Mouse (Mus musculus): ENCODE data around the gene Dglucy. TPM values are rescaled to one million over a fixed set of nuclear protein-coding genes. Genes with fewer than 3 reads are reported as not detected.
A peak's percentile ranks its signal among the peaks of the same experiment; 100 is the strongest.

The Dglucy gene
- polyA plus RNA-seq, 1 experiment: 18.9 TPM

- Histone ChIP-seq H3K4me1 (ENCODE audit: control insufficient read depth, insufficient read depth, insufficient read length, low read length) (peaks cover 2% of the 10 kb centered on the region; the same call in 1 of the 2 replicates), H3K4me3 (ENCODE audit: insufficient read depth, low read depth, low read length) (no peak overlapping the region)
Measured at GRCm38 (mm10) chr12:100843171-100843570, 64.3 kb downstream of the Dglucy start.

GRCm38 (mm10) chr12:100844546-100844945, 65.7 kb downstream of the Dglucy start:
- Histone ChIP-seq H3K4me1 (ENCODE audit: control insufficient read depth, insufficient read depth, insufficient read length, low read length) (0 out of 2 replicates have a peak, but pooled peaks cover 2% of the 10 kb centered on the region), H3K27ac (replicated peaks; ENCODE audit: low read depth, low read length) (no peak overlapping the region)

More at GRCm38 (mm10) chr12:100843171-100843570, 64.3 kb downstream of the Dglucy start:
- no peak overlapping the region for H3K27ac ChIP-seq (replicated peaks; ENCODE audit: low read depth, low read length)

DNA sequence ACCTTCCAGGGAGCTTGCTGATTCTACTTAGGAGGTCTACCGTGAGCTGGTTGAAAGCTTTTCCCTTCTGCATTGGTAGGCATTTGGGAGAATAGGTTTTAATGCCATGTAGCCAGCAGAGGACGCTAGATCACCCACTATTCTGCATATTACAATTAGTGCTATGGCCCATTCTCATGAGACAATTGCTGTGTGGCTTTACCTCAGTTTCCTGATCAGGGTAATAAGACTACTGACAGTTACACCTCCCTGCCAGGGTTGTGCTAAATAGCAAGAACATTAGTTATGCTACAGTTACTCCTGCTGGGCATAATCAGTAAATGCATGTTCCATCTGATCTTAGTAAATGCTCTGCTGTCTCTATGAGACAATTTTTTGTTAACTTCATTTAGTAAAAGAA, 67.0 kb downstream of the Dglucy start:
- Histone ChIP-seq H3K27ac (replicated peaks; ENCODE audit: low read depth, low read length) (no peak overlapping the region), H3K4me3 (ENCODE audit: insufficient read depth, low read depth, low read length) (no peak overlapping the region), H3K4me1 (ENCODE audit: control insufficient read depth, insufficient read depth, insufficient read length, low read length) (no peaks in the 10 kb centered on the region)

More at GRCm38 (mm10) chr12:100844546-100844945, 65.7 kb downstream of the Dglucy start:
- H3K4me3 ChIP-seq (ENCODE audit: insufficient read depth, low read depth, low read length): no peak overlapping the region

DNA sequence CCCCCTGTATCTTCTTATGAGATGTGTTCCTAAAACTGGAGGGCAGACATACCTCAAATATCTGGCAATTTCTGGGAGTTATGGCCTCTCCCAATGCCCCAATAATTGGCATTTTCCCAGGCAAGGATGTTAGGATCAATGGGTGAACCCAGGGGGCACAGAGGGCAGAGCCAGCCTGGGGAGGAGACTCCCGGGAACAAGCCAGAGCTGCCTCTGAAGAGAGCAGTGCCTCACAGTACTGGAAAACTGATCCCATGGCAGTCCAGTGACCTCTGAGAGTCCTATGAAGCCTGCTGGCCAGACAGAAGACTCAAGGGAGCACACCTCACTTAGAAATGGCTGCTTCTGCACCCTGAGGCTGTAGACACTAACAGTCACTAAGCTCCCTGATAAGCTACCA, 67.7 kb downstream of the Dglucy start:
- Histone ChIP-seq H3K27ac (replicated peaks; ENCODE audit: low read depth, low read length) (no peak overlapping the region), H3K4me1 (ENCODE audit: control insufficient read depth, insufficient read depth, insufficient read length, low read length) (no peaks in the 10 kb centered on the region), H3K4me3 (ENCODE audit: insufficient read depth, low read depth, low read length) (no peak overlapping the region)

DNA sequence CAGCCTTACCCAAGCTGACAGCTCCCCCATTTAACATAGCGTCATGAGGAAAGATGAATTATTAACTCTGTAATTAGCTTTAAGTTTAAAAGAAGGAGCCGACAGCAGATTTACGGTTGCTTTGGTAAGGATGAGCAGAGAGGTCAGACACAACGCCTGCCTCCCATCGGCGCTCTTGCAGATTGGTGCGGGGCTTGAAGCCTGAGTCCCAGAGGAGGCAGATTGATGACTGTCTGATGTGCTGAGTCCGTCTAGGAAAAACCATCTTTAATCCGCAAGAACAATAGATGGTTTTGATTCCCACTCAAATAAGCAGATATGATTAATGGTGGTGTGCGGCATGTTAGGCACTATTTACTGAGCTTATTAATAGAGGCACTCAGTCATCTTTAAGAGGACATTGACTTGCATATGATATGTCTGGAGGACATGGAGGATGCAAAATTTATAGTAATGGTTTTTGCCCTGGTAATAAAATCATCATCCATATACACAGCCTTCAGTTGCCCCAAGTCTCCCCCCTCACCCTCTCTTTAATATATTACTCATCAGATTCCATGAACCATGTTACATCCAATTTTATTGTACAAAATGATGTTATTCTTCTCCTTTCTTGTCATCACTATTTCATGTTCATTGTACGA, 68.7 kb downstream of the Dglucy start:
- H3K4me1 ChIP-seq (ENCODE audit: control insufficient read depth, insufficient read depth, insufficient read length, low read length): no peaks in the 10 kb centered on the region
- no peak overlapping the region for H3K27ac ChIP-seq (replicated peaks; ENCODE audit: low read depth, low read length)
- H3K4me3 ChIP-seq (ENCODE audit: insufficient read depth, low read depth, low read length): no peak overlapping the region

- Histone ChIP-seq H3K4me1 (ENCODE audit: control insufficient read depth, insufficient read depth, insufficient read length, low read length) (no peaks in the 10 kb centered on the region), H3K27ac (replicated peaks; ENCODE audit: low read depth, low read length) (no peak overlapping the region), H3K4me3 (ENCODE audit: insufficient read depth, low read depth, low read length) (no peak overlapping the region)
Measured at GRCm38 (mm10) chr12:100849421-100850138, 70.7 kb downstream of the Dglucy start.

DNA sequence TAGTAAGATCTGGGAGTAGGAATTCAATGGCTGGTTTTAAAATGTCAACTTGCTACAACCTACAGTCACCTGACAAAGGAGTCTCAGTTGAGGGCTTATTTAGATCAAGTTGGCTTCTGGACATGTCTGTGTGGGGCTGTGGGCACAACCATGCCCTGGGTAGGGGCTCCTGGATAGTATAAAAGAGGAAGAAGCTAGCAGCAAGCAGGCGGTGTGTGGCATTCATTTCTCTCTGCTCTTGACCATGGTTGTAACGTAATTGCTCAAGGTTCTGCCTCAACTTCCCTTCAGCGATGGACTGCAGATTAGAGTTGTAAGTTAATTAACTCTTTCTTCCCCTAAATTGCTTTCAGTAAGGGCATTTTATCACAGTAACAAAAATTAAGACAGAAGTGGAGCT, 73.5 kb downstream of the Dglucy start:
- no peaks in the 10 kb centered on the region for H3K4me1 ChIP-seq (ENCODE audit: control insufficient read depth, insufficient read depth, insufficient read length, low read length)
- no peak overlapping the region for H3K27ac ChIP-seq (replicated peaks; ENCODE audit: low read depth, low read length)

DNA sequence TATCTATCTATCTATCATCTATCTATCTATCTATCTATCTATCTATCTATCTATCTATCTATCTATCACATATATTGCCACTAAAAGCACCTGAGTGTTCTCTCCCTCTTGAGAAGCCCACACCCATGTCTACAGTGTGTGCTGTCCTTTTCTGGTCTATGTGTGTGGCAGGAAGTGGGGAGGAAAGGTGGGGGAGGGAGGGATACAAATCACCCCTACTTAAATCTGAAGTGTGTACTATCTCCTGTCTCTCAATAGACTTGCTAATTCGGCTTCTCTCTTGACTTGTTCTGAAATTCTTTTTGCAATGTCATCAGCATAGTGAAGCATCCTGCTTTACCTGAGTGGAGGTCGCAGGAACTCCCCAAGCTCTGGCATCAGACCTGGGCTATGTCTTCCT, 77.5 kb downstream of the Dglucy start:
- Histone ChIP-seq H3K4me3 (ENCODE audit: insufficient read depth, low read depth, low read length) (no peak overlapping the region), H3K27ac (replicated peaks; ENCODE audit: low read depth, low read length) (no peak overlapping the region), H3K4me1 (ENCODE audit: control insufficient read depth, insufficient read depth, insufficient read length, low read length) (no peaks in the 10 kb centered on the region)

More for the DNA sequence above, 73.5 kb downstream of the Dglucy start:
- H3K4me3 ChIP-seq (ENCODE audit: insufficient read depth, low read depth, low read length): no peak overlapping the region

DNA sequence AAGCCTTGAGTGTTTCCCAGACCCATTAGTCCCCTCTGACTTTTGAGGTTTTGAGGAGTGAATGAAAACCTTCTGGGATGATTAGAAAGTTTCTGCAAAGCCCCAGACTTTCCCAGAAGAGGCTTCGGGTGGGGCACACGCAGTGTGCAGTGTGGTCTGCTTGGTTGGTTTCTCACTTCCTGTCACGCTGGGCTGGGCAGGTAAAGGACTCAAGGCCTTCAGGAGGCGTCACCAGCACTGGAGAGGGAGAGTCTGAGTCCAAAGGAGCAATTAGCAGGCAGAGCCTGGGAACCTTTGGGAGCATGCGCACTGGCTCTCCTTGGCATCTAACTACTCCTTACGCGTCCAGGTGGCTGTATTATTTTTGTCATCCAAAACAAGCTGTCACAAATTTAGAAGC, 78.9 kb downstream of the Dglucy start:
- Histone ChIP-seq H3K27ac (replicated peaks; ENCODE audit: low read depth, low read length) (no peak overlapping the region), H3K4me1 (ENCODE audit: control insufficient read depth, insufficient read depth, insufficient read length, low read length) (no peaks in the 10 kb centered on the region), H3K4me3 (ENCODE audit: insufficient read depth, low read depth, low read length) (no peak overlapping the region)

DNA sequence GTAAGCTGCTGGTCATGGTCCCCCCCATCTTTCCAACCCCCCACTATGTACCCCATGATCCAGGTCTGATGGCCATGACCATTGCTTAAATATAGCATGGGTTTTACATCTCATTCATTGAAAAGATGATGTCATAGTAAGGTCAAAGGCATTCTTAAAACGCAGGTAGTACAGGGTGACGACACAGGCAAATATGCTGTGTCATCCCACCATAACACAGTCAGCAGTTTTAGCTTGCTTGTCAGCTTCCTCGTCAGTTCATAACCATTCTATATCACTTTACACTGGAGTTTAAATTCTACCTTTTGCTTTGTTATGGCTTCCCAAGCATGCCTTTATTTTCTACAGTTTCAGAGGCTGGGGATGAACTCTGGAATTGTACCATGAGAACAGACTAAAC, 83.4 kb downstream of the Dglucy start:
- no peaks in the 10 kb centered on the region; the same call in 1 of the 2 replicates for H3K4me1 ChIP-seq (ENCODE audit: control insufficient read depth, insufficient read depth, insufficient read length, low read length)
- H3K27ac ChIP-seq (replicated peaks; ENCODE audit: low read depth, low read length): no peak overlapping the region
- H3K4me3 ChIP-seq (ENCODE audit: insufficient read depth, low read depth, low read length): no peak overlapping the region

DNA sequence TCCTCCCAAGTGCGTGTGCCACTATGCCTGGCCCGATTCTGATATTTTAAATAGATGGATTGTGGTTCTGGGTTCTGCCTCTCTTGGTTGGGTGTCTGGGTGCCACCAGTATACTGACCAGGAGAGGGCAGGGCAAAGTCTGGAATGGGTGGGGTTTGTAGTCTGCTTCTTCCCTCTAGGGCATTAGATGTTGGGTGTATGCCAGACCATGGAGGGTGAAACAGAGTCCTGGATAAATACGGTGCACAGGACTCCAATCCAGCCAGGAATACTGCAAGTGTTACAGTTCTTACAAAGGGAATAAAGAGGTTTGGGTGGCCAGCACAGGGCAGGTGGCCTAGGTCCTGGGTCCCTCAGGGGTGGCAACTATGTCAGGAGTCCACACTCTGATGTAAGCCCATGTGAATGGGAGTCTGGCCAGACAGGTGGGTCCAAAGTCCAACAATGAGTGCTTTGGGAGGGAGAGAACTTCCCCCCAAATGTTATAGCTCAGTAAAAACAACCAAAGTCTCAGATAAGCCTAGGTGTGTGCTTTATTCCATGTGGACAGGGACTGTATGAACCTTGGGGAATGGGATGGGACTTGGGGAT, 84.1 kb downstream of the Dglucy start:
- Histone ChIP-seq H3K4me3 (ENCODE audit: insufficient read depth, low read depth, low read length) (no peak overlapping the region), H3K27ac (replicated peaks; ENCODE audit: low read depth, low read length) (no peak overlapping the region), H3K4me1 (ENCODE audit: control insufficient read depth, insufficient read depth, insufficient read length, low read length) (no peaks in the 10 kb centered on the region; the same call in 1 of the 2 replicates)

GRCm38 (mm10) chr12:100865072-100865471, 86.2 kb downstream of the Dglucy start:
- no peak overlapping the region for H3K27ac ChIP-seq (replicated peaks; ENCODE audit: low read depth, low read length)

GRCm38 (mm10) chr12:100865509-100866078, 86.7 kb downstream of the Dglucy start:
- Histone ChIP-seq H3K27ac (replicated peaks; ENCODE audit: low read depth, low read length) (no peak overlapping the region), H3K4me3 (ENCODE audit: insufficient read depth, low read depth, low read length) (no peak overlapping the region), H3K4me1 (ENCODE audit: control insufficient read depth, insufficient read depth, insufficient read length, low read length) (no peaks in the 10 kb centered on the region; the same call in 1 of the 2 replicates)

More at GRCm38 (mm10) chr12:100865072-100865471, 86.2 kb downstream of the Dglucy start:
- Histone ChIP-seq H3K4me1 (ENCODE audit: control insufficient read depth, insufficient read depth, insufficient read length, low read length) (no peaks in the 10 kb centered on the region; the same call in 1 of the 2 replicates), H3K4me3 (ENCODE audit: insufficient read depth, low read depth, low read length) (no peak overlapping the region)

- Histone ChIP-seq H3K27ac (replicated peaks; ENCODE audit: low read depth, low read length) (no peak overlapping the region), H3K4me1 (ENCODE audit: control insufficient read depth, insufficient read depth, insufficient read length, low read length) (peaks cover 7% of the 10 kb centered on the region; the same call in 1 of the 2 replicates), H3K4me3 (ENCODE audit: insufficient read depth, low read depth, low read length) (no peak overlapping the region)
Measured at GRCm38 (mm10) chr12:100867097-100867496, 88.2 kb downstream of the Dglucy start.

GRCm38 (mm10) chr12:100868049-100868622, 89.3 kb downstream of the Dglucy start:
- Histone ChIP-seq H3K27ac (replicated peaks; ENCODE audit: low read depth, low read length) (peak overlapping the region; percentile 26; the same call in 1 of the 2 replicates), H3K4me3 (ENCODE audit: insufficient read depth, low read depth, low read length) (no peak overlapping the region), H3K4me1 (ENCODE audit: control insufficient read depth, insufficient read depth, insufficient read length, low read length) (peaks cover 11% of the 10 kb centered on the region; the same call in 1 of the 2 replicates)
